Mouse (Mus musculus) layer of hippocampus, postnatal 10 days (tissue): Measurements from ENCODE around the gene Entpd8. TPM values are rescaled to one million over a fixed set of nuclear protein-coding genes. Genes with fewer than 3 reads are reported as not detected.
A peak's percentile ranks its signal among the peaks of the same experiment; 100 is the strongest.

ENCODE experiments used
- DNase-seq, 2 experiments: peaks; one replicate each; pipeline ENCODE4 v3.0.0; 2021; ENCODE audit warnings: low spot score in 2 of 2
- total RNA-seq, 2 experiments: library from RNA; stranded (reverse); gene quantifications; 2 replicates each; pipeline ENCODE4 v1.2.3; 2021

The Entpd8 gene
- total RNA-seq, 2 experiments from 2014 or later = not detected

DNA sequence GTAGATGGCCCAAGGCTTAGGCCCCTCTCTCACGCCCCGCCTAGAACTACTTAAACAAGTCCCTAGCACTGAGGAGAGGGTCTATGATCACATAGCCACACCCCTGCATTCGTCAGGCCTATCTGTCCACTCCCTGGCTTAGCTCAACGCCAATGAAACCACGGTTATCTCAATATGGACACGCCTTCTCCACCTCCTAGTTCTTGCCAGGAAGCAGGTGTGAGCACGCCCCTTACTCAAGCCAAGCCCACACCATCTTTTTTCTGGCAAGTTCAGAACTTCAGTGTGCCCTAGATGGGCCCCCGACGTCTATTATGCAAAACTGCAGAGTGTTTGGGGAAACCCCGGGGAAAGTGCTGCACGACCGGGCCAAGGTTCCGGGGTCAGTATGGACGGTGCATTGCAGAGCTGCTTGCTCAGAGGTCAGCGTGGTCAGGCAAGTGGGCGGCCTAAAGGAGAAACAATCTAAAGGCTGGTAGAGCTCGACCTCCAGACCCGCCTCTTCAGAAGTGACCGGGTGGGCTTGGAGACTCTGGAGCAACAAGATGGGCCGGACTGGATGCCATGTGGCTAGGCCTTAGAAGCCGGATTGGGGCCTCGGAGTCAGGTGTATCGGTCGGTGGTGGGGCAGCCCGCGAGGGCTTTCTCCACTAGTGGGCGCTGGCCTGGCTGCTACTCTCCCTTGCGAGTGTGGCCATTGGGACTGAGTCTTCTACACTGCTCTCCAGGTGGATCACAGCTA lies 15.2 kb downstream of the Entpd8 start, which contains the start of gene Noxa1:
Gene Noxa1, minus strand, starts transcription at position 41 of the 742 bp plus-strand sequence.
- no peak for DNase-seq

DNA sequence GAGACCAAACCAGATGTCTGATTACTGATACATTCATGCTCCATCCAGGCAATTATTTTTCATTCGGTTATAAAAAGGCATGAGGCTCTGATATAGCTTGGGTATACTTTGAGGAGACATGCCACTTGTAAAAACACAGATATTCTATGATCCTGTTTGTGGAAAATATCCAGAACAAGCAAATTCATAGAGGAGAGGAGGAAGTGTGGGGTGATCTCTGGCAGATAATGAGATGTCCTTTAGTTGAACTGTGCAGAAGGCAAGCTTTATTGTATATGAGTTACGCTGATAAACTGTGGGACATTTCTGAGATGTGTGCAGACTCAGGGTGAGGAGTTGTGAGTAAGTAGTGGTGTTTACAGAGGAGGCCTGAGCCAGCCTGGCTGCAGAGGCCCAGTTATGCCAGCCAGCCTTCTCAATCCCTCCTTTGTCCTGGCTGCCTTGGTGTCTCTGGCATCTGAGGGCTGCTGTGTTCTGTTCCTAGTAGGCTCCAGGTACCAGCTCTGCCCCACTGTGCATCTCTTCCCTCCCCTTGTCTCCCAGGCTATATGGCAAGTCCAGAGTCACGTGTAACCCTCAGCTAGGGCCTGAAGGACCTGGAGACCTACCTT lies 18.0 kb downstream of the Entpd8 start:
- peak in 1 of 2 experiments; percentile 34 for DNase-seq

DNA sequence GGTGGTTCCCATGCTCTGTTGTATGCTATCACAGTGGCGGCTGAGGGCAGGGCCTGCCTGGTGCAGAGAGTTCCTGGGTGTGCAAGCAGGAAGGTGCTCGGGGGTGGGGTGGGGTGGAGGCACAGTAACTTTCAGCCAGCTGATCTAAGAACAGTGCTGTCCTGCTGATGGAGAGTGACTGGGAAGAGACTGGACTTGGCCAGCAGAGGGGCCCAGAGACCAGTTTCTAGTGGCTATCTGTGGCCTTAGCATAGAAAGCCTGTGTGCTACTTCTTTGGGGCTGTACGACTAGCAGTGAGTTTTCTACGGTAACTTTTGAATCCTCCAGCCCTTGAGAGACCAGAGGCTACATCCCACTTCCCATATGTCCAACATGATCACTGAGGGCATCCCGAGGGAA lies 18.9 kb downstream of the Entpd8 start:
- peak; percentile 50 to 67 for DNase-seq

DNA sequence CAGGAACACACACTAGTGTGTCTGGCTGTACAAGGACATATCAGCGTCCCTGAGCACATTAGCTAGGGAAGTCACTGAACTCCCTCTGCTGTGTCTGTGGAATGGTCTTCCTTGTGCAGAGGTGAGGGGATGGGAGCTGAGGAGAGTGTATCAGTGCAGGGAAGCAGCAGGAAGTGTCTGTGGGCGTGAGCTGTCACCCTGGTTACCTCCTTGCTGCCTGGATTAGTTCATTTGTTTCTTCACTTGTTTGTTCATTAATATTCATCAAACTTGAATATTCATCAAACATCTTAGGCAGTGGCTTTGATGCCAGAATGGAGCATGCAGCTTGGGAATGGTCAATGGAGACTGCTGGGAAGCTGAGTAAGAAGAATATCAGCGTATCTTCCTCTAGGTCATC lies 19.6 kb downstream of the Entpd8 start:
- DNase-seq = no peak

DNA sequence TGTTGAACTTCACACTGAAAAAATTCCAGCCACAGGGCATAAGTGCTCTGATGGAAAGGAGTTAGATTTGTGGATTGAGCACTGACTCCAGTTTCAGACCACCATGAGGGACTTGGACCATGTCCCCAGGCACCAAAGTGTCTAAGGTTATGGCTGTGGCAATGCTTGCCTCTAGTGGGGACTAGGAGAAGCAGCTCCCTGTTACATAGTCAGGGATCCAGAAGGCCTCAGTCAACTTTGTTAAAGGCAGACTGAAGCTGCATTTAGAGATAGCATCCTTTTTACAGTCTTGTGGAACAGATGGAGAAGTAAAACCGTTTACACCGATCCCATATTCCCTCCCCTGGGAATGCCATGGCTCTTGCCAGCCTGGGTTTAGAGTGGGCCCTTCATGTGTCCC lies 24.0 kb downstream of the Entpd8 start:
- DNase-seq = no peak

DNA sequence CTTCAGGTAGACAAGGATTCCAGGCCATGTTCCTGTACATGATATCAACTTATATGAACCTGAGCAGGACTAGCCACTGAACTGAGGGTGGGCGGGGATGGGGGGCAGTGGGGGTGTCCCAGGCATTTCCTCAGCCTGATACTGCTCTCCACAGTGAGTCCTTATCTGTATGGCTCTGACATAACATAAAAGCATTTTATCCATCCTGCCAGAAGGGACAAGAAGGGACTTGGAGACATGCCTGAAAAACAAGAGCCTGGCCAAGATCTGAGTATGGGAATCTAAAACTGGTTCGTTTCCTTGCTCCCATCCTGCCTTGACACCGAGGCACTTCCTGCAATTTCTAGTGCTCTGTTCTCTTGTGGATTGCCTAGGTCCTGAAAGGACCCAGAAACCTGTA lies 25.9 kb downstream of the Entpd8 start:
- DNase-seq = no peak

DNA sequence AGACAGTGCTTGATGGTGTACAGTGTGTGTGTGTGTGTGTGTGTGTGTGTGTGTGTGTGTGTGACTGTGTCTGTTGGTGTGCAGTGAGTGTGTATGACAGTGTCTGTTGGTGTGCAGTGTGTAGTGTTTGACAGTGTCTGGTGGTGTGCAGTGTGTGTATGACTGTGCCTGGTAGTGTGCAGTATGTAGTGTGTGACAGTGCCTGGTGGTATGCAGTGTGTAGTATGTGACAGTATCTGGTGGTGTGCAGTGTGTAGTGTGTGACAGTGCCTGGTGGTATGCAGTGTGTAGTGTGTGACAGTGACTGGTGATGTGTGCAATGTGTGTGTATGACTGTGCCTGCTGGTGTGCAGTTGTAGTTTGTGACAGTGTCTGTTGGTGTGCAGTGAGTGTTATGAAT lies 29.4 kb downstream of the Entpd8 start:
- no peak for DNase-seq

DNA sequence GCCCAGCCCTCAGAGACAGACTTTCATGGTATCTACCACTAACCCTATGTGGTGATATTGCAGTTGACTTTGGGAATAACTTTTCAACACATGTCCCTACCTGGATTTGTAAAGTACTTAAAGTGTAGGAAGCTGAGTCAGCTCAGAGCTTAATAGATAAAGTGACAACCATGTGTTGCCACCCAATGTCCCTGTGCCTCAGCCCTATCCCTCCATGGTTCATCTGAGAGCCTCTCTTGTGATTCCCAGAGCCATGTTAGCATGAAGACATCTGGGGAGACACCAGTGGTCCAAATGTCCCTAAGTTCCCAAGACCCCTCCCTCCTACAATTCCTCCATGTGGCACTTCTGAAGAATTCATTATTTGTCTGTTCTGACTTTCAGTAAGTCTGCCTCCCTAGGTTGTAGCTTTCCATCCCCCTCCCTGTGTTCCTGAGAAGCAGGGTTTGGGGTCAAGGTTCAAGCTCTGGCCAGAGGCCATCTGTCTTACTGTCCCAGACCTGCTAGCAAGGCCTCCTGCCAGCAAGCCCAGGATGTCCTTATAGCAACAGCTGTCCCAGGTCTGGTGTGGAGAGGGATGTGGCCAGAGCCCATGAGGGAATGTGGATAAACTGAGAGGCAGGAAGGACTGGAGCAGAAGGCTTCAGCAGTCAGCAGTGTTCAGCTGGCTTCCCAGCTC lies 30.5 kb downstream of the Entpd8 start:
- DNase-seq = no peak

DNA sequence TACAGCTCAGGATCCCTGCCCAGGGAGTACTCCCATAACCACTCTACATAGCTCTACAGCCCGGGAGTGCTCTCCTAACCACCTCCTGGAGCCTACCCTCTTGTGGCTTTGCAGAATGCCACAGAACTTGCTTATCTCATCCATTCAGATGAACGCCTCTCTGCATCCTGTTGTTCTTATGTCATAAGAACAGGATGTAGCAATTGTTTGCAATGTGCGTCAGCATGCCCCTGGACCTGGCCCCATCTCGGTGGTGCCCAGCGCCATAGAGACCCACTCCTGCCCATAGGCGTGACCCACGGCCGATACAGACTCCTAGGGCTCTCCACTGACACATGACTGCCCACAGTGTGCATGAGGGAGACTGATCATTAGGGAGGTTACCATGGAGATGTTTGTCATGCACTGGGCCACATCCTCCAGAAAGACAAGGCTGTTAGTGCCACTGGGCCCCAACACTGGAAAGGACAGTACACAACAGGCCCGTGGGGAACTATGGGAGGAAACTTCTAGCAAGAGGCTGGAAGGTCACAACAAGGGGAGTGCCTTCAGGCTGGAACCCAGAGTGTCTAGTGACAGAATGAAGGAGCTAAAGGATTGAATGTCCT lies 31.2 kb downstream of the Entpd8 start:
- no peak for DNase-seq

DNA sequence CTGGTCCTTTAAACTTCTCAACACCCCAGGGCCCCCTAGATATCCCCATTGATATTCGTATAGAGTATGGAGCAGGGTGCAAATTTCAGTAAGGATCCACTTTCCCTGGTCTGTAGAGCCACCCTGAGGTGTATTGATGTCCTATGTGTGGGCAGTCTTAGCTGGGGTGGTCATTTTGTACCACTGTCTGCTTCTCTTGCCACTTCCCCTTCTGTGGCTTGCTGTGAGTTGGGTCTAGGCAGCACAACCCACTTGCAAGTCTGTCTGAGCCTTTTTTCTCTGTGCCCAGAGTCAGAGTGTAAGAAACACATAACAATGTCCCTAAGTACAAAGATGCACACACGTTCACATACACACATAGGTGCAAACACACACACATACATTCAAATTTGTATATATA lies 34.2 kb downstream of the Entpd8 start:
- DNase-seq = no peak

DNA sequence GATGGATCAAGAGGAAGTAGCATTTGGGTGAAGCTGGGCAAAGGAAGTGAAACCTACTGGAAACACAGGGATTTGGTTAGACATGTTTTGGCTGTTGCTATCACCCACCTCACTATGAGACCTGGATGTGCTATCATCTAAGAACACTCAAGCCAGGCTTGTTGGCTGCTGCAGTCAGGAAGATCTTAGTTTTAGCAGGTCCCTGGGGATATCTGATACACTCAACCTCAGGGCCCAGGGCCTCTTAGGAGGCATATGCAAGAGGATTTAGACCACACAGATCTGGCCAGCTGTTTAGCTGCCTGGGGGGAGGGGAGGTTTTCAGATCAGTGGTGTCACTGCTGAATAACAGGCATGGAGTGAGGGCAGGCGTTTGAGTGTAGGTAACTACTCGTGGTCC lies 35.3 kb downstream of the Entpd8 start:
- DNase-seq = no peak

DNA sequence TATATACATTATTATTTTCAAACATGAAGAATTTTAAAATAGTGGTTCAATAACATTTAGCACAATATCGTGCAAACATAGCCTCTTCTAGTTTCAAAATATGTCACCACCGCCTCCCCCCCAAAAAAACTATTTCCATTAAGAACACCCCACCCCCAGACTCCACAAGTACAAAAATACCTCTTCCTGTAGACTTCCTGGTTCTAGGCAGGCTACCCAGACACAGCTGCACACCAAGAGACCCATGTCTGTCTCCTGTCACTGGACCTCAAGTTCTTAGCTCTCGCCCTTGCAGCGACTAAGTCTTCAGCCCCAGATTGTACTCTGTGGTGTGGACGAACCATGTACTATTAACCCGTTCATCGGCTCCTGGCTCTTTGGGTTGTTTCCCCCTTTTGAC lies 40.9 kb downstream of the Entpd8 start:
- no peak for DNase-seq

DNA sequence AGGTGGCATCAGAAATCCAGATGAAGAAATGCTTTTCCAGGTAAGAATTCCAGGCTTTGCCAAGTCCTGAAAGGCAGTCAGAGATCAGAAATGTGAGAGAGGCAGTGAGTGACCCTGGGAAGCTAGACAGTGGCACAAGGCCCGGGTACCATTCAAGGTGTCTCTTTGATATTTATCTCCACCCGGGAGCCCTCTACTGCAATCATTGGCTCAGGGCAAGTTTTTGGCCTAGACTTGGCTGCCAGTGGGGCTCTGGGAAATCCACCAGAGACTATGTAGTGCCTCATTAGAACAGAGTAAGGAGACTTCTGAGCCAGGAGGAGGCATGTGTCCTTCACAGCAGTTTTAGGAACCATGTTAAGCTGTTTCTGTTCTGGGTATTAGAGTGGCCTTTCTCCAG lies 42.6 kb downstream of the Entpd8 start:
- DNase-seq = no peak

DNA sequence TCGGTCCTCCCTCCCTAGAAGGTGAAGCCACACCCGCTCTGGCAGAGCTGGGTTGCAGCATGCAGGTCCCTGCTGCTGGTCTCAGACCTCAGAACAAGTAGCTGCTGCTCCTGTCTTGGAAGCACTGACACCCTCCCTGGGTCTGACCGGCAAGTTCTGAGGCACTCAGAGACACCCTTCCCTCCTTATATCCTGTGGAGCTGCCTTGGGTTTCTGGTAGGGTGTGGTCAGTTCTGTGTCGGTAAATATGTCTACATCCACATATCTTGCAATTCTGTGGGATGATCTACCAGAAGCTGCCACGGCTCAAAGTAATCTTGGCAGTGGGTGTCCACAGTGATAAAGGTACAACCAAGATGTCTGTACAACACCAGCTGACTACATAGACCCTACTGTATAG lies 43.4 kb downstream of the Entpd8 start:
- DNase-seq = no peak

DNA sequence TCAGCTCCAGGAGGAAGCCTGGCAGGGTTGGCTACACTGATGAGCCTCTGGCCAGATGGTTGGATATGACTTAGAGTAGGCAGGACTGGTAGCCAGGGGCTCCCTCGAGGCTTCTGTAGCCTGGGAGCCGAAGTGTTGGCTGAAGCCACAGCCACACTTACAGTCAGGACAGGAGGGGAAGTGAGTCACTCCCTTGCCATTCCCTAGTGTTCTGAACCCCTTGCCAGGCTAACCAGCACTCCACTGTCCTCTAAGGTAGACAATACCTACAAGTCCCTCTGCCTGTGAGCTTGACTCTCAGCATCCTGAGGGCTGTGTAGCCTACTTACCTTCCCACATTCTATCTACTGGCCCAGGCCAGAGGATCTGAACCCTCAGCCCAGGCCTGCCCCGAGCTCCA lies 44.3 kb downstream of the Entpd8 start:
- DNase-seq = no peak

DNA sequence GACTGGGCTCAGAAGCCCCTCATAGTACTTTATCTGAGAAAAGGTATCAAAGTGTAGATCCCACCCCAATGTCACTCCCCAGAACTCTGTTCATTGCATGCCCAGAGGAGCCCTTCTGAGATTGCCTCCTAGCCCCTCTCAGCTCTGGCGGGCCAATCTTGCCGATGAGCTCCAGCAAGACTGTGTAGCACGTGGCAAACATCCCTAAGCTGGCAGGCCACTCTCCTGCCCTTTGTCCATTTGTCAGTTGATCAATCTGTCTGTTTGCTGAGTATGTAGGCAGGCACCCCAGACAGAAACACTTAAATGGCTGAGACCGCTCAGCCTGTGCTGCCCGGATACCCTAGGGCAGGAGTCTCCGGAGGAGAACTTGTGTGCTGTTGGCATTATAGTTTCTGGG lies 45.0 kb downstream of the Entpd8 start:
- no peak for DNase-seq

DNA sequence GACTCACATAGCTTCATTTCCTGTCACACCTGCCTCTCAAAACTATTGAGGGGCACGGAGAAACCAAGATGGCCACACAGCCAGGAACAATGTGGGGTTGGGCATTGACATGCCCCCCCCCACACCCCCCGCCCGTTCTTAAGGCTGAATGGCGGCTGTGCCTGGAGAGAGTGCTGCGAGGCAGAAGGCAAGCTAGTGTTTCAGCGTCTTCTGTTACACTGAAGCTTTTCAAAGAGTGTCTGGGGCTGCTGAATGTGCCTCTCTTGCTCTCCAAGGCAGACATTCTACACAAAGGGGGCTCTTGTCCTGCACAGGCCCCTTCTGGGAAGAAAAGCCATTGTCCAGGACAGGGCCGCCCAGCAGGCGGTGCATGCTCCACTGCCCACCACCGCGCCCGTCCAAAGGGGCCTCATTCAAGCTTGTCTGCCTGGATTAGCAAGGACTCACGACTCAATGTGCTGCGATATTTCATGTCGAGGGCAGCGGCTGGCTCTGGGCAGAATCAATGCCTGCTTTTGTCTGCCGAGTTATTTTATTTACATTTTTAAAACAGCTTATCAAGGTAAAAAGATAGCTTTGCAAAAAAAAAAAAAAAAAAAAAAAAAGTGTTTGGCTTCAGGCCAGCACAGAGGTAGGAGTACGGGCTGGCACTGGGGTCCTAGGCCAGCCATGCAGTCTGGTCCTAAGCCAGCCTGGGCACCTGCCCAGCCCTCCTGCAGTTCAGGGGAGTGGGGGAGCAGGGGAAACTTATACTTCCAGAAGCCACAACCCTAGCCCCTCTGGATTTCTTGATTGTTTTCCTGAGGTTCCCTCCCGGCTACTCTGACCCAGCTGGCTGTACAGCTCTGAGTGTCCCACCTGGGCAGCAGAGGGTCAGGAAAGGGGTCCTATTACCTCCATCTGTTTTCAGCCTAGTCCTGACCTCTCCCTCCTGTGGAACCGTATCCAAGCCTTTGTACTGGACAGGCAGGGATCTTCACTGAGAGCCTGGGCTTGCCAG lies 46.2 kb downstream of the Entpd8 start:
- peak; percentile 60 to 70 for DNase-seq

DNA sequence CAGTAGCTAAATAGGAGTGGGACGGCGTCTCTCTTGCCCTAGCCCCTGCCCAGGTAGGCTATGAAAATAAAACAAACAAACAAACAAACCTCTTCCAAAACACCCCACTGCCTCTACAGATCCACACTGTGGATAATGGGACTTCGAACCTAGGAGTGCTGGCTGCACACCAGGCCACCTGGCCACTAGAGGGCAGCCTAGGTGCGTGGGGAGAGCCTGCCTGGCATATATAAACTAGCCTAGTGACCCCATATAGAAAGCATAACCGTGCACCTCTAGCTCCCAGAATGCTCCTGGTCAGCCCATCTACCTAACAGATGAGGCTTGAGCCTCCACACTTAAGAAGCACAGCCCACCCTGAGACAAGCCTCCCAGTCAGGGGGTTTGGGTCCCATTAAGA lies 47.1 kb downstream of the Entpd8 start:
- peak in 1 of 2 experiments; percentile 57 for DNase-seq

DNA sequence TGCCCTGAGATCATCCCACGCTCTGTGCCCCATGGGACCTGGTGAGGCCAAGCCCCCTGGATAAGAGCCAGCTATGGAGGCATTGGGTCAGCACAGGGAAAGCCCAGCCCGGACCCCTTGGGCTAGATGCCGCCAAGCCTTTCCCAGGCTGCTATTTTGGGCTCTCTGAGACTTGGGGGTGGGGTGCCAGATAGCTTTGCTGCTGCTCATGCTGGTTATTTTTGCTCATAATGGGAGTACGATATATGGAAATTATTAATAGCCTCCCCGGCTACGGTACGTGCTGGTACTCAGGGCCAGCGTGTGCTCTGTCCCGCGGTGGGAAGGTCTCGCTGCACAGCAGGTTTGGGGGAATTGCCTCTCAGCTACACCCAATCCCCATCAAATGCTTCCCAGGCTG lies 48.0 kb downstream of the Entpd8 start:
- DNase-seq = no peak

DNA sequence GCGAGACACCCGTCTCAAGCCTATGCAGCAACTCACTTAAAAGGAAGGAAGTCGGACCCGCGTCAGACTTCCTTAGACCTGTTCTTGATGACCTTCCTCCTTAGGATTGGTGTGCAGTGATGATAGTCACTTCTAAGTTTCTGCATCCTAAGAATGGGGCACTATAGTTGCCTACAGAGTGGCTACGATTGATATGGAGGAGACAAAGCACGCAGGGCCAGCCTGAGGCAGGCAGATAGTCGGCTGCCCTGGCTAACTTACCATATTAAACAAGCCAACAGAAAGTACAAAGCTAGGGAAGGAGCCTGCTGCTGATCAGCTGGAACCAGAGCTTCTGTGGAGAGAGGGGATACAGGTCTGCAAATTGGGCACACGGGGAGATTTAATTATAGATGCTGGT lies 51.5 kb downstream of the Entpd8 start:
- DNase-seq = no peak
